Mouse (Mus musculus) lung, adult 2 months (tissue): ENCODE measurements at regions not wholly inside any gene's neighbourhood (a gene's known extent, or its start where the extent isn't known, plus 50 kb on each side); places are given as distances from the start of the nearest gene placed in this dataset.

Source experiments
- CTCF ChIP-seq: fragments of 200-500 bp; IDR thresholded peaks from 2 replicates; pipeline ENCODE4 v1.5.1; 2011; ENCODE audit warnings: mild to moderate bottlenecking, low read length, control low read depth; ENCODE audit not compliant: insufficient read depth
- POLR2A ChIP-seq: fragments of 200-500 bp; IDR thresholded peaks from 2 replicates; pipeline ENCODE4 v1.6.1; 2011; ENCODE audit warnings: low read depth, mild to moderate bottlenecking, control low read depth, low read length, borderline replicate concordance; ENCODE audit errors: extremely low read depth

- TF ChIP-seq CTCF (no peak), POLR2A (no peak)
Measured at GRCm38 (mm10) chr4:55470779-55471663, 61.2 kb downstream of the Klf4 start.
